Mouse (Mus musculus): ENCODE results near the gene Gm8180. TPM values are rescaled to one million over a fixed set of nuclear protein-coding genes. Genes with fewer than 3 reads are reported as not detected.
"Not testable (repeated sequence)": the region's sequence is repeated elsewhere in the genome, so short reads cannot be mapped to it uniquely, and the experiment has no call there.

The Gm8180 gene
- polyA plus RNA-seq, 1 experiment, result not detected

- H3K27ac ChIP-seq (ENCODE audit: insufficient read depth, low read depth, low read length), result no peak overlapping the region
- H3K4me3 ChIP-seq (ENCODE audit: low read depth, low read length), result no peak overlapping the region
- H3K36me3 ChIP-seq (ENCODE audit: control insufficient read depth, insufficient read depth, low read length), result no peaks in the 10 kb centered on the region
- TF ChIP-seq CTCF (IDR thresholded peaks at IDR 0.05; ENCODE audit: extremely low read depth, insufficient read length, insufficient replicate concordance, low read depth, low read length) (no peak), POLR2A (IDR thresholded peaks at IDR 0.05; ENCODE audit: low read depth, low read length) (no peak)
- 31% methylated on average over 14 of the region's 14 CpGs for WGBS
- H3K27me3 ChIP-seq (ENCODE audit: control insufficient read depth, insufficient read depth, low read length), result no peaks in the 10 kb centered on the region
- no peaks in the 10 kb centered on the region for H3K4me1 ChIP-seq (ENCODE audit: control insufficient read depth, insufficient read depth, insufficient read length, low read length)
Observed at GRCm38 (mm10) chr14:43796069-43796904, 11.7 kb upstream of the Gm8180 start.

- not testable (repeated sequence) for H3K36me3 ChIP-seq (ENCODE audit: control insufficient read depth, insufficient read depth, low read length); H3K27ac ChIP-seq (ENCODE audit: insufficient read depth, low read depth, low read length); H3K4me3 ChIP-seq (ENCODE audit: low read depth, low read length); H3K4me1 ChIP-seq (ENCODE audit: control insufficient read depth, insufficient read depth, insufficient read length, low read length); H3K27me3 ChIP-seq (ENCODE audit: control insufficient read depth, insufficient read depth, low read length)
- WGBS, result 28% methylated on average over 5 of the region's 5 CpGs
Observed at GRCm38 (mm10) chr14:43793811-43794210, 9.3 kb upstream of the Gm8180 start.

- WGBS, result 78% methylated on average over 4 of the region's 4 CpGs
- not testable (repeated sequence) for H3K27ac ChIP-seq (ENCODE audit: insufficient read depth, low read depth, low read length); H3K4me1 ChIP-seq (ENCODE audit: control insufficient read depth, insufficient read depth, insufficient read length, low read length); H3K36me3 ChIP-seq (ENCODE audit: control insufficient read depth, insufficient read depth, low read length); H3K4me3 ChIP-seq (ENCODE audit: low read depth, low read length); H3K27me3 ChIP-seq (ENCODE audit: control insufficient read depth, insufficient read depth, low read length)
Observed at GRCm38 (mm10) chr14:43747566-43747965, 37.0 kb downstream of the Gm8180 start, which contains the start of gene Gm6526. Gm6526 (plus strand) TSS chr14:43747866.

Other genes with a start within 250 kb of the Gm8180 start
- not detected in 2 replicates for gene Gm5799, start 241.2 kb downstream of the Gm8180 start, polyA plus RNA-seq (2012; rRNA removed)
- not detected in 2 replicates for gene Gm17654, start 205.6 kb downstream of the Gm8180 start, polyA plus RNA-seq (2012; rRNA removed)
- not detected in 2 replicates for gene Gm10375, start 176.7 kb downstream of the Gm8180 start, polyA plus RNA-seq (2012; rRNA removed)
- not detected in 2 replicates for gene Gm8165, start 107.5 kb downstream of the Gm8180 start, polyA plus RNA-seq (2012; rRNA removed)
- not detected in 2 replicates for gene Gm7324, start 86.9 kb downstream of the Gm8180 start, polyA plus RNA-seq (2012; rRNA removed)
- gene Gm16506, start 57.3 kb downstream of the Gm8180 start, polyA plus RNA-seq (2012; rRNA removed), result not detected in 2 replicates
- gene Gm6526, start 36.9 kb downstream of the Gm8180 start, polyA plus RNA-seq (2012; rRNA removed), result not detected in 2 replicates
- gene Ear1, start 90.8 kb upstream of the Gm8180 start, polyA plus RNA-seq (2012; rRNA removed), result not detected in 2 replicates
- not detected in 2 replicates for gene Ear10, start 138.8 kb upstream of the Gm8180 start, polyA plus RNA-seq (2012; rRNA removed)
- gene Gm8113, start 140.6 kb upstream of the Gm8180 start, polyA plus RNA-seq (2012; rRNA removed), result 0.08 and 0.15 TPM in 2 replicates
- not detected in 2 replicates for gene Ang5, start 172.3 kb upstream of the Gm8180 start, polyA plus RNA-seq (2012; rRNA removed)
- gene Ang6, start 217.5 kb upstream of the Gm8180 start, polyA plus RNA-seq (2012; rRNA removed), result not detected in 2 replicates

Data from small intestine, adult 2 months (tissue).